Mouse (Mus musculus) urinary bladder, adult 2 months (tissue): Measurements from ENCODE around the gene Rragd. TPM values are rescaled to one million over a fixed set of nuclear protein-coding genes. Genes with fewer than 3 reads are reported as not detected.
"Not testable (repeated sequence)": the region's sequence is repeated elsewhere in the genome, so short reads cannot be mapped to it uniquely, and the experiment has no call there.

ENCODE experiments used
- DNase-seq: peaks from one replicate; pipeline ENCODE4 v3.0.0; 2022; ENCODE audit warnings: low spot score
- polyA plus RNA-seq: library from polyadenylated mRNA; depleted of rRNA; stranded (reverse); fragments of >200 nt; gene quantifications from 2 replicates; pipeline ENCODE4 v1.2.3, GENCODE M21; 2012

The Rragd gene
- polyA plus RNA-seq, 1 experiment, result 1.8 TPM

DNA sequence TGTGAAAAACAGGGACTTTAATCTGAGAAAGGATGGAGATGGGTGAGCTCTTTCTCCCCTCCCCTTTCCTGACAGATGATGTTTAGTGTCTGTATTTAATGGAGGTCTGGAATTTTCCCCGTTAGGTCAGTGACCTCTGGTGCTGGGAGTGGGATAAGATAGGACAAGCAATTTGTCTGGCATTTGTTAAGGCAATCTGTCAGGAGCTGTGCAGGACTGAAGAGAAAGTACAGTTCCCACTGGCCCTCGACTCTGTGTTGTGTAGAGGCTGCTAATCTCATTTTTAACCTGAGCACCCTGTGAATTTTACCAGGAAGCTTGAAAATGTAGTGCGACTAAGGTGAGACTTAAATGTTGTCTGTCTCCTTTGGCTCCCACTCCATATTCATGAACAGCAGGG lies 2.8 kb downstream of the Rragd start:
- DNase-seq, result no peak

DNA sequence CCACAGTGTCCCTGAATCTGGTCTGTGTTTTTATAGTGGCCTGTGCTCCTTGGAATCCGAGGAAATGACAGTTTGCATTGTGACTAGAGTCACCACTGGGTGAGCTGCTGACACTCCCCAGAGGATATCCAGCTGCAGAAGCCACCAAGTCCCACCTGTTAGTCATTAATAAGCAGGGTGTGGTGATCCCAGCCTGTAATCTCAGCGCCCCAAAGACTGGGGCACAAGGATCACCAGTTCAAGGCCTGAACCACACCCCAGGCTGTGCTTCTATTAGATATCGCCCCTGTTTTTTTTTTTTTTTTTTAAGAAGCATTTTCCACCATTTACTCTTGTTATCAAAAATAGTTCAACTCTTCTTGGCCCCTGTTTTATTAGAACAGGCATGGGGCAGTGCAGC lies 4.2 kb downstream of the Rragd start:
- DNase-seq, result no peak

DNA sequence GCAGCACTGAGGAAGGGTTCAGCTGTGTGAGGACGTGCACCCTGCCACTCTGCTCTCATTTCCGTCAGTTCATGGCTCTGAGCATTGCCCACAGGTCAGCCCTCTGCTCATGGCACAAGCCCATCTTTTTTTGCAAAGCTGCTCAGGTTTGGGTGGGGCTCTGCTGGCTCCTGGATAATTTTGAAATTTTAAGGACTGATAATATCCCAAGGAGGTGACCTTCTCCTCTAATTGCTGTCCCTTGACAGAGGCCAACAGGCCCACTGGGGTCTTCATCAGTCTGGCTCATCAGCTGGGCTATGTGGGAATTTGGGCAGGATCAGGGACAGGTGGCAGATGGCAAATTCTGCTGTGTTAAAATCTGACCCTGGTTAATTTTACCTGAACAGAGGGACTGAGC lies 6.5 kb downstream of the Rragd start:
- DNase-seq, result no peak

DNA sequence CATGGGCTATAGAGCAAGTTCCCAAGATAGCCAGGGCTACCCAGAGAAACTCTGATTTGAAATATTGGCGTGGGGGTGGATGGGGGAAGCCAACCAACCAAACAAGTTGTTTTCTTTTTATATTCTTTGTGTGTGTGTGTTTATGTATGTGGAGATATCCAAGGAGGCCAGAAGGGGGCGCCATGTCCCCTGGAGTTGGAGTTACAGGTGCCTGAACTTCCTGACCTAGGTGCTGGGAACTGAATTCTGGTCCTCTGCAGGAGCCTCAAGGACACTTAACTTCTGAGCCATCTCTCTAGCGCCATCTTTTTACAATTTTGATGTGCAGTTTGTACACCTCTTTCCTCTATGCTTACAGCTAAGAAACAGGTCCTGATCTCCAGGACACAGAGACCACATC lies 11.3 kb downstream of the Rragd start:
- no peak for DNase-seq

DNA sequence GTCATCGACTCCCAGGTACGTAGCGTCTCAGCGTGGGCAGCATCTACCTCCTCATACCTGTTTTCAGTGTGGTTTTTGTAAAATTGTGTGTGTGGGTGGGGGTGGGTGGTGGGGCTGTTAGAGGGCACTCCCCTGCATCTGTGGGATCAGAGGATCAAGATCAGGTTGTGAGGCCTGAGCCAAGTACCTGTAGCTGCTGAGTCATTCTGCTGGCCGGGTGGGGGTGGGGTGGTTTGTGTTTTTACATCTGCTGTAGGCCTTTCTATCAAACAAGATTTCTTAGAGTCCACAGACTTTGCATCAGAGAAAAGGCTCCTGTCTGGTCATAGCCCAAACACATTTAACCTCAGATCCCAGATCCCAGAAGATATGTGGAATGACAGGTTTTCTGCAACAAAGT lies 13.2 kb downstream of the Rragd start:
- DNase-seq, result no peak

DNA sequence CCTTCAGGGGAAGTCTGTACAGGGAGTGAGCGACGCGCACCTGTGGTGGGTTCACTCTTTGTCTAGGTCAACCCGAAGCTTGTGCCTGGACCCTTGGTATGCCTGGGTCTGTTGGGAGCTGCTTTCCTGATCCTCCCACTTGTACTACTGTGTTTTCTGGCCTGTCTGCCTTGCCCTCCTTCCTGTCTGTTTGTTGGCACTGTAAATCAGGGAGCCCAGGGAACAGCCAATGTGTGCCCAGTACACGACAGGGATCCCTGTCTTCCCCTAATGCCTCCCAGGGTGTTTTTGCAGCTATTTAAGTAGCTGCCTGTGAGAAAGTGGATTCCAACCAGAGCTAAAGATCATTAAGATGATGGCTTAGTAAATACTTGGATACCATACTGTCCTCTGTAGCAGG lies 14.7 kb downstream of the Rragd start:
- no peak for DNase-seq

DNA sequence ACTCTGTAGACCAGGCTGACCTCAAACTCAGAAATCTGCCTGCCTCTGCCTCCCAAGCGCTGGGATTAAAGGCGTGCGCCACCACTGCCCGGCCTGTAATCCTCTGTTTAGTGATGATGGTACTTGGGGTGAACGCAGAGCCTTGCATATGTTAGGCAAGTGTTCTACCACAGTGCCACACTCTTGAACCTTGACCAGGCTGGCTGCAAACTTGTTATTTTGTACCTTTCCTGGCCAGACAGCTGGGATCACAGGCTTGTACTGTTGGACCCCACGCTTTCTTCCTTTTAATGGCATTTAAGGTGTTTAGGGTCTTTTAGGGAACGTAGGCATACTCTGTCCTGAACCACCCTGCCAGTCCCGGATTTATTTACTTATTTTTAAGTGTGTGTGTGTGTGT lies 16.2 kb downstream of the Rragd start:
- DNase-seq, result no peak

DNA sequence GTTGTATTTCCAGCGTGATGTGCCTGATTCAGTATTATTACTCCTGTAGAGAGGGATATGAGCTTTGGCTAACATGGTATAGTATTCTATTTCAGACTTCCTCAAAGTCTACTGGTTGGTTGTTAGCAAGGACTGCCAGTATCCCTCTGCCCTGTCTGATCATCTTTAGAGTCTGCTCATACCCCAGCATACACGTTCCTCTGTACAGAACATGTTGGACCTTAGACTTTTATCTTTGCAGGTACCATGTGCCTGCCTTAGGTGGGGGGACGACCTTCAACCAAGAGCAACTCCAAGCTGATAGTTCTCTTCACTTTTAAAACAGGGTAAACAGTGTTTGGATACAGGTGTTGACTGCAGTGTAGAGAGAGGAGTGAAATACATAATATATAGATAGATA lies 19.2 kb downstream of the Rragd start:
- no peak for DNase-seq

DNA sequence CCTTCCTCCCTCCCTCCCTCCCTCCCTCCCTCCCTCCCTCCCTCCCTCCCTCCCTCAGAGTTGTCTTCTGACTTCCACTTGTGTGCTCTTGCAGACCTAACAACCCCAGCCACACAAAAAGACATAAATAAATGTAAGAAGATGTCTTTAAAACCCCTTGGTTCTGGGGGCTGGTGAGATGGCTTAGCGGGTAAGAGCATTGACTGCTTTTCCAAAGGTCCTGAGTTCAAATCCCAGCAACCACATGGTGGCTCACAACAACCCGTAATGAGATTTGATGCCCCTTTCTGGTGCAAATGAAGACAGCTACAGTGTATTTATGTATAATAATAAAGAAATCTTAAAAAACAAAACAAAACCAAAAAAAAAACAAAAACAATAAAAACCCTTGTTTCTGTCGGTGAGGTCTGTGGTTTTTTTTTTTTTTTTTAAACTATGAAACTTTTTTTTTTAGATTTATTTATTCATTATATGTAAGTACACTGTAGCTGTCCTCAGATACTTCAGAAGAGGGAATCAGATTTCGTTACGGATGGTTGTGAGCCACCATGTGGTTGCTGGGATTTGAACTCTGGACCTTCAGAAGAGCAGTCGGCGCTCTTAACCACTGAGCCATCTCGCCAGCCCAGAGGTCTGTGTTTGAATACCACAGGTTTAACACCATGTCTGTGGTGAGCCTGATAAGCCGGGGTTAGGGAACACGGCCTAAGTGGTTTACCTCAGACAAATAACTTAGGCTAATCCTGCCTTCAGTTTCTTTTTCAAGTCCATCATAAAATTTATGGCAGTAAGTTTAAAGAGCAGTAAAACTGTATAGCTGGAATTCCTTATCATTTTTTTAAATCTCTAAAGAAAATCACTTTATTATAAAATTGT lies 23.0 kb downstream of the Rragd start:
- not testable (repeated sequence) for DNase-seq

DNA sequence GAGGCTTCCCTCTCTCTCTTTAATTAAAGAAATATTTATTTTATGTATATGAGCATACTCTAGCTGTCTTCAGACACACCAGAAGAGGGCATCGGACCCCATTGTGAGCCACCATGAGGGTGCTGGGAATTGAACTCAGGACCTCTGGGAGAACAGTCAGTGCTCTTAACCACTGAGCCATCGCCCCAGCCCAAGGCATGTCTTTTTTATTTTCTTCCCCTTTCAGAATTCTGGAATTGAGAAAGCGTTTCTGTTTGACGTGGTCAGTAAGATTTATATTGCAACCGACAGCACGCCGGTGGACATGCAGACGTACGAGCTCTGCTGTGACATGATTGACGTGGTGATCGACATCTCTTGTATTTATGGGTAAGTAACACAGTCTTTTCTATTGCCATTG lies 24.0 kb downstream of the Rragd start:
- no peak for DNase-seq

DNA sequence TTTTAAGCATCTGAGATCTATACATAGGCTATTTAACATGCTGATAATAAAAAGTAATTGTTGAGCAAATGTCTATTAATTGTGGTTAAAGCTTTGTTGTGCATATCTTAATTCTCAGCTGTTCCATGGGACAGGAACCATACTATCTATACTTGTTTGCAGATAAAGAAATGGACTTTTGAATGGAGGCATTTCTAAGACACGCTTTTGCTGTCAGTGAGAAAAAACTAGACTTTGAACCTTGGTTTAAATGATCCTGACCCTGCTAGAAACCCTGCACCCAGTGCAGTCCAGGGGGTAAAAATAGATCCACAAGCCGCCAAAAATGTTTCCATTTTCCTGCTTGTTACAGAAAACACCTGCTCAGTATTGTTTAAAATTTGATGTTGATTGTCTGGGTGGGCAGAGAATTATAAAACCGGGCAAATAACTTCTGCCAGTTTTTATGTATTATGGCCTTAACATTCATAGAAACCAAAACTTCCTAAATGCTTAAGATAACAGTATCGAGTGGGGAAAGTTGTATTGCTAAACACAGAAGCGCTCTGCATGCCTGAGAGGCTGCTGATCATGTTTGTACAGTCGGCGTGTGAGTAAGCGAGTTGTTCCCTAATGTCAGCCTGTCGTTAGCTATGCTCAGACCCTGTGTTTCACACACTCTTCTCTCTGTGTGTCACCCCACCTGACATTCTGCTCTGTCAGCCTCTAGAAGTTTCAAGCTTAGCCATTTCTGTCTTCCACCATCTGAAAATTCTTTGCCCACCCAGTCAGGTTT lies 24.8 kb downstream of the Rragd start:
- no peak for DNase-seq

DNA sequence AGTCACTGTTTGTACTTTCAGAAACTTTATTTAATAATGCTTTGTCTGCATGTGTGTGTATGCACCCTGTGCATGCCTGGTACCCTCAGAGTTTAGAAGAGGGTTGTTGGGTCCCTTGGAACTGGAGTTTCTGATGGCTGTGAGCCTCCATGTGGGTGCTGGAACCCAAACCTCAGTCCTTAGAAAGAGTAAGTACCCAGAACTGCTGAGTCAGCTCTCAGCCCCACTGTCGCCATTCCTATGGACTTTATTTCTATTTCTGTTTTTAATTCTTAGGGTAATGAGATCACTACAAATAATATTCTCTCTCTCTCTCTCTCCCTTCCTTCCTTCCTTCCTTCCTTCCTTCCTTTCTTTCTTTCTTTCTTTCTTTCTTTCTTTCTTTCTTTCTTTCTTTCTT lies 27.2 kb downstream of the Rragd start:
- no peak for DNase-seq

DNA sequence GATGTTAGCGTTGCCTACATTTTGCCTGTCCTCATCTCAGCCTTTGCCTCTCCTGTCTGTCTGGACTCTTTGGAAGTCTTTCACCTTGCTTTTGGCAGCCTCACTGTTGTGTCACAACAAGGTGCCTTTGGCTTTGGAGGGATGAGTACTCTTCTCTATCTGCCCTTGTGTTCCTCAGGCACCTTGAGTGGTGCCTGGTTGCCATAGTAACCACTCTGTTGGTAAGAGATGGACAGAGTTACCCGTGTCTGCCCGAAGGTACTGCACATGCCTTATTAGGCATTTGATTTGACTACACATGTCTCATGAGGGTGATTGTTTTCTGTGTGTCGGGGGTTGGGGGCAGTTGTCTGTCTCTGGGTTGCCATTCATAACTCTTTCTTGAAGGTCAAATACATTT lies 29.6 kb downstream of the Rragd start:
- no peak for DNase-seq

DNA sequence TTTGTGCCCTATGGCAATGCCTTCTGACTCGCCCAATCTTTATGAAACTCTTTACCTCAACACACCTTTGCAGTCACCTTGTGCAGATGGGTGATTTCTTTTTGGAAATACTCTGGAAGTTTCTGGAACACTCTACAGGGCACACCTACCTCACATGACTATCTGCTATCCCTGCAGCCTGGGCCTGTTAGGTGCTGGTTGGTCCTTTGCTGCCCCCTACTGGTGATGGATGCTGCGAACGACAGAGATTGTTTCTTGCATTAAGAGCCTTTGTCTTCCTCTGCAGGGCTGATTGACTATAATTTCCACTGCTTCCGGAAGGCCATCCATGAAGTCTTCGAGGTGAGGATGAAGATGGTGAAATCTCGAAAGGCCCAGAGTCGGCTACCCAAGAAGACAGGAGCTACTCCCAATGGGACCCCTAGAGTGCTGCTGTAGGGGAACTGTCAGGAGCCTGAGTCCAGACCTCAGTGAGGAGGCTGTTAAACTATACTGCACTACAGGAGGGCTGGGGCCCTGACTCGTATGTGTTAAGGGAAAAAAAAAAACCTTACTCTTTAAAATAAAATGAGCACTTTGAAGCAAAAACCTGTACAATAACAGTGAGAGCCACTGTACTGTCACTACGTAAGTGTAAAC lies 35.6 kb downstream of the Rragd start:
- peak; percentile 69 for DNase-seq

DNA sequence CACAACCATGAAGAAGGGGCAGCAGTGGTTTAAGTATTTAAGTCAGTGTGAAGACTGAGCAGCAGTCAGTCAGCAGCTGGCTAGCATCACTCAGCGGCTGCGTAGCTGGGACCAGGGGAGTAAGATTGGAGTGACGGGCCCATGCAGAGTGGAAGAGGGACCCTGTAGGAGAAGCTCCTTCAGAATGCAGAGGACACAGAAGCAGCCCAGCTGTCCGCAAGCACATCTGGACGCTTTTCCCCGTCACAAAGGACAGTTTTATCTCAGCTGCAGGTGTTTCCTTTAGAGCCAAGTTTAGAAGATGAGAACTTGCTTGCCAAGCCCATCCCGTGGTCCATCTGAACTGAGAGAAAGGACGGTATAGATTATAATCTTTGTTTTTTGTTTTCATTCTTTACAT lies 41.6 kb downstream of the Rragd start:
- no peak for DNase-seq

DNA sequence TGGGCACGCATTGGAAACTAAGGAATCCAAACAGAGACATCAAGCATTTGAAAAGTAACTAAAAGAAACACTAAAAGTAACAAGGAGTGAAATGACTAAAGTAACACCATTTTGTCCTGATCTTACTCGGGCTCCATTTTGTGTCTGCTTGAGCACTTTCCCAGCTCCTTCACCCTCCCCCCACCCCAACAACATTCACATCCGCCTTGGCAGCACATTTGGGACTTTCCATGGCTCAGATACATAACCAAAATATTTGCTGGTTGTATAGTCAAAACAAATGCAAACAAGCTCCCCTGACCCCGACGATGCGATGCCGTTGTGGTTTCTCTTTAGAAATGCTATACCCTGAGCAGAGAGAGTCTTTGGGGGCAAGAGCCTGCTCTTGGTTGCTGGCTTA lies 46.3 kb downstream of the Rragd start:
- no peak for DNase-seq

DNA sequence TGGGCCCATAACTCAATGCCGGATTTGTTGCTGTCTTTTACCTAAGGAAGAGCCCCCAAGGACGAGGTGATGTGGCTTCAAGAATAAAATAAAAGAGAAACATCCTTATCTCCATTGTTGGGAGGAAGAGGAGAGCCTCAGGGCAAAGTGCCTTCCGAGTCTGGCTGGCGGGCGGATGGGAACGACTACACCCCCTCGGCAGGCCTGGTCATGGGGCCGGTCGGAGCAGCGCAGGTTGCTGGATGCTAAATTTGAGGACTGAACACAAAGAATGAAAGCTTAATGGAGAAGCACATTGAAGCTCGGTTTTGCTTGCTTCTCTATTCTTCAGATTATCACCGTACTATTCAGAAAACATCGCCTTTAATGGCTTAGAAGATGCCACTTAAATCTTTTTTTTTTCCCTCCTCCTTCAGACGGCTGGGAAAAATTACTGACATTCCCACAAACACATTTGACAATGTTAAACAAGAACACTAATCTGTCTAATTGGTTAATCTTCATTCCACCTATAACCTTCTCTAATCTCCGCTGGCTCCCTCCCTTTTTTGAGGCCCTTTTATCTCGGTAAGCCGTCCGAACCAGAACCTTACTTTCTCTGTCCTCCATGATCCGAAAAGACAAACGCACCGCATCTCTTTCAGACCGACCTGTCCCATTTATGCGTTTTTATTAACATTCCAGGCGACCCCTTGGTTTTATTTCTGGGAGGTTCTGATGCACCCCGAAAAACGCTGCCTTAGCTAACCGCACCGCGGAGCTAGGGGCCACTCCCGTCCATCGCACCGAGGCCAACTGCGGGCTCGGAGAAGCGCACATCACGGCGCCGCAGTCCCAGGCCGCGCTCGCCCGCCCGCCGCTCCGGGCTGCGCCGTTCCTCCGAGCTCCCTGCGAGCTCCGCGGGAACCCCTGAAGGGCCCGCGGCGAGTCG lies 47.7 kb downstream of the Rragd start:
- no peak for DNase-seq

DNA sequence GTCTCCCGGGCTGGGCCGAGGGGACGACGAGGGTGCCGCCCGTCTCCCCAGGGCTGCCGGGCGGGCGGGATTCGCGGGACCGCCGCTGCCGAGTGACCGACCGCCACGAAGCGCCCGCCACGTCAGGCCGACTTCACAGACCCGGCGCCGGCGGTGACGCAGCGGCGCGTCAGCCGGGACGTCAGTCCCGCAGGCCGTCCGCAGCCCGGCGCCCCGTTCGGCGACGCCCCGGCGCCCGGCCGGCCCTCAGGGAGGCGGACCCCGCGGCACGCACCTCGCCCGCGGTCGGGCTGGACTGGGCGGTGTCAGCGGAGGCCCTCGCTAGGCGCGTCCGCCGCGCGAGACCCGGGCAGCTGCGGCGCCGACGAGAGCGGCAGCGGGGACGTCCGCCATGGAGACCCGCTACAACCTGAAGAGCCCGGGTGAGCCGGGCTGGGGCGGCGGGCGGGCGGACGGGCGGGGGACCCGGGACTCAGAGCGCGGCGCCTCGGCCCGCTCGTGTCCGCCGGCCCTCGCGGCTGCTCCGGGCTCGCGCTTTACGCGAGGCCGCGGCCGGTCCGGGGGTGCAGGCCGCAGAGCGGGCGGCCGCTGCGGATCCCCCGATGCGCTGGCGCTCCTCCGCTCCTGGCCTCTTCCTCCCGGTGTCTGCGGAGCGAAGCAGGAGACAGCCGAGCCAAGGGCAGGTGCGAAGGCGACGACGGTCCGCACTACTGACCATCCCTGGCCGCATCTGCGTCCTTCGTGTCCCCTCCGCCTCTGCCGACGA lies 48.5 kb downstream of the Rragd start, which contains the start of gene Ube2j1:
Ube2j1 (plus strand) TSS at position 222 of the 766 bp plus-strand sequence.
- peak; percentile 95 for DNase-seq

DNA sequence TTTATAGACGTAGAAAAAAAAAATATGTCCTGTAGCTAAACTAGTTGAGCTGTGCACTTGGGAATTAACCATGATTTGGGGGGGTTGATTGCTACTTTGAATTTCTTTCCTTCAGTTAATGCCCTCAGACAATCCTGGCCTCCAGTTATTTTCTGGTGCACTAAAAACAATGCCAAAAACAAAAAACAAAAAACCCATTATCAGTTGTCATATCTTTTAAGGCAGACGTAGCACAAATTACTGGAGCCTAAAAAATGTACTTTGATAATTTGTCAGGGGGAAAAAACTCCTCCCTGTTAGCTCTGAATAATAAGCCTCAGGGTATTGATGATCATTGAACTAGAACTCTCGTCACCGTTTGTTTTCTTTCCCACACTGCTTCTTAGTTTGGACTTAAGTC lies 49.2 kb downstream of the Rragd start:
- no peak for DNase-seq

DNA sequence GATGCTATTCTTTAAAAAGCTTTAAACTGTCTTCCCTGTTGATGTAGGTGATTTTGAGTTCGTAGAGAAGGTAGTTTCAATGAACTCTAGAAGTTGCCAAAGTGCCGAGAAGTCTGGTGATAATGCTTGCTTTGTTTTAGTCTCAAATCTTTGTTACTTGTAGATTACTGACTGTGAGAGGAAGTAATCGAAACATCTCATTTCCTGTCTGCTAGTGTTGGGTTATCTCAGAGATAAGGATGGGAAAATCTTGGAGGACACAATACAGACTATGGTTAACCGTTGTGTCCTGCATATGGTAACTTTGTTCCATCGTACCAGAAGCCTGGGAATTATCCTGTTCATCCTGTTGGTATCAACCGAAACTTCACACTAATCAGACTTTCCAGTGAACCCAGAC lies 50.7 kb downstream of the Rragd start:
- DNase-seq, result no peak

DNA sequence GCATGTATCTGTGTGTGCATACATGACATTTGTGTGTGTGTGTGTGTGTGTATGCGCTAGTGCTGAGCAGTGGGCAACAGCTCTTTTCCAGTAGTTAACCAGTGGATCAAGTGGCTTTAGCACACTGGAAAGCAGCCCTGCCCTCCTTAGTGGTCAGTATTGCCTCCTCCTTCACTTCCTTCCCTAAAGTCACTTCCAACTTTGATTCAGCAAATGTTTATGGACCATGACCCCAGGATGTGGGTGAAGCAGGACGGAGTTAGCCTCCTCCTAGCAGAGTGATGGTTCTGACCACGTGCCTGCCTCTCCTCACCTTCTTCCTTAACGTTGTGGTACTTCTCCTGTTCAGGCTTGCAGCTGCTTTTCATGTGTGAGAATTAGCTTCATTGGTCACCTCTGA lies 57.0 kb downstream of the Rragd start:
- DNase-seq, result no peak
